Mouse (Mus musculus): ENCODE measurements at regions not wholly inside any gene's neighbourhood (a gene's known extent, or its start where the extent isn't known, plus 50 kb on each side); places are given as distances from the start of the nearest gene placed in this dataset.

DNA sequence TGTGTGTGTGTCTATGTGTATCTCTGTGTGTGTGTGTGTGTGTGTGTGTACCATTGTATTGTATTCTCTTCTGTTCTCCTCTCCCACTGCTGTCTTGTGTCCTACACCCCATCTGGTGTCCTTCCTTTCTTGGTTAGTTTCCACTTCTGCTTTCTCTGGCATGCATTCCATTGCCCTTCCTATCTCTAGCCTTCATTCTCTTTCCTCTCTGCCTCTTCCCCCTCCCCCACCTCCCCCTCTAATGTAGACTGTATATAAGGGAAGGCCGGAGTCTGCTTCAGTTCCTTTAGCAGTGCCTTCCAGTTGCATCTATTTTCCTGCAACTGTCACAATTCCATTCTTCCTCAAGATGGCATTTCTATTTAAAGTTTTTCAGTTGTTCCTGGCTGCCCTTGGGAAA lies 161.5 kb upstream of the Rxfp2 start:
- Histone ChIP-seq H3K36me3 (ENCODE audit: control insufficient read depth, insufficient read depth) (no peaks in the 10 kb centered on the region), H3K9ac (ENCODE audit: low read depth, low read length) (no peak overlapping the region), H3K9me3 (ENCODE audit: control insufficient read depth) (no peaks in the 10 kb centered on the region), H3K27ac (ENCODE audit: low read depth, low read length) (no peak overlapping the region), H3K4me3 (ENCODE audit: low read depth, low read length) (no peak overlapping the region), H3K4me2 (replicated peaks; ENCODE audit: low read depth) (no peak overlapping the region), H3K4me1 (replicated peaks; ENCODE audit: control insufficient read depth, insufficient read depth, low read length) (no peaks in the 10 kb centered on the region), H3K27me3 (replicated peaks; ENCODE audit: control insufficient read depth, insufficient read depth, low read length) (no peaks in the 10 kb centered on the region)
- TF ChIP-seq CTCF (IDR thresholded peaks at IDR 0.05; ENCODE audit: low read depth), result no peak
- no peak for ATAC-seq
- WGBS, result 70% methylated on average over 1 of the region's 1 CpGs

DNA sequence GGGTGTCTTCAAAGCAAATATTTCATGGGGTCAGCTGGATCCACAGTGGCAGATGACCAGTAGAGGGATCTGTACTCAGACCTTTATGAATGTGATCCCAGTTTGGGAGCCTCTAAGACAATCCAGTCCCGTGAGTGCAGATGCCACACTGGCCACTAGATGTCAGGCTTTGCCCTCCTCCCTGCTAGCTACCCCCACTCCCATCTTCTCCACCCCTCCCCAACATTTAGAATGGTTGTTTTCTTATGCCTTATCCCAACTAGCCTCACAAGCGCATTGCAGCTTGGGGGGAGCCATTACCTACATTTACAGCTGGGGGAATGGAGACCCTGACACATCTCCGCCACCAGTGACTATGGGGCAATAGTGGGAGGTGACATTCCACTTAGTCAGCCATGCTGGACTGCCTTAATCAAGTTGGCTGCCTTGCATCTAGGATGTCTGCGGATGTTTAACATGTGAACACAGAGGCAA lies 156.9 kb upstream of the Rxfp2 start:
- WGBS, result 44% methylated on average over 4 of the region's 4 CpGs
- H3K9ac ChIP-seq (ENCODE audit: low read depth, low read length), result no peak overlapping the region
- ATAC-seq, result peak; percentile 43; the same call in 1 of the 2 replicates
- no peaks in the 10 kb centered on the region for H3K36me3 ChIP-seq (ENCODE audit: control insufficient read depth, insufficient read depth)
- peak; percentile 87 for TF ChIP-seq CTCF (IDR thresholded peaks at IDR 0.05; ENCODE audit: low read depth)
- H3K27me3 ChIP-seq (replicated peaks; ENCODE audit: control insufficient read depth, insufficient read depth, low read length), result no peaks in the 10 kb centered on the region
- H3K27ac ChIP-seq (ENCODE audit: low read depth, low read length), result no peak overlapping the region
- no peaks in the 10 kb centered on the region for H3K9me3 ChIP-seq (ENCODE audit: control insufficient read depth)
- H3K4me2 ChIP-seq (replicated peaks; ENCODE audit: low read depth), result no peak overlapping the region
- no peak overlapping the region for H3K4me3 ChIP-seq (ENCODE audit: low read depth, low read length)
- H3K4me1 ChIP-seq (replicated peaks; ENCODE audit: control insufficient read depth, insufficient read depth, low read length), result no peaks in the 10 kb centered on the region

DNA sequence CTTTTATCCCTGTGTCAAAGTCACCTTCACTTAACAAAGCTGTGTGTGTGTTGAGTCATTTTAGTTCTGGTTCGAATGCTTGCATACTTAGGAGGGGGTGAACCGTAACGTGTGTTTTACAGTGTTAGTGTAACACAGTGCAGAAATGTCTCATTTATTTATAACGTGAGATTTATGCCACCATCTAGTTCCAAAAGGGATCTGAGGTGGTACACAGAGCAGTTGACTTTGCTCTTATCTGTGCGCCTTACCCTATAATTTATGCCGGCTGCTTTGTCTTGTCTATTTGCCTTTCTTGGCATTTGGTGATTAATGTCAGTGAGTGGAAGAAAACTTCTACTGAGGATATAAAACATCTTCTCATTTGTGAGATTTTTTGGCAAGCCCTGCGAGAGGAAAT lies 150.5 kb upstream of the Rxfp2 start:
- Histone ChIP-seq H3K4me2 (replicated peaks; ENCODE audit: low read depth) (no peak overlapping the region), H3K9me3 (ENCODE audit: control insufficient read depth) (no peaks in the 10 kb centered on the region), H3K4me3 (ENCODE audit: low read depth, low read length) (no peak overlapping the region), H3K9ac (ENCODE audit: low read depth, low read length) (no peak overlapping the region), H3K27me3 (replicated peaks; ENCODE audit: control insufficient read depth, insufficient read depth, low read length) (no peaks in the 10 kb centered on the region), H3K27ac (ENCODE audit: low read depth, low read length) (no peak overlapping the region), H3K4me1 (replicated peaks; ENCODE audit: control insufficient read depth, insufficient read depth, low read length) (no peaks in the 10 kb centered on the region), H3K36me3 (ENCODE audit: control insufficient read depth, insufficient read depth) (no peaks in the 10 kb centered on the region)
- ATAC-seq, result no peak
- no peak for TF ChIP-seq CTCF (IDR thresholded peaks at IDR 0.05; ENCODE audit: low read depth)
- WGBS, result 37% methylated on average over 7 of the region's 7 CpGs

DNA sequence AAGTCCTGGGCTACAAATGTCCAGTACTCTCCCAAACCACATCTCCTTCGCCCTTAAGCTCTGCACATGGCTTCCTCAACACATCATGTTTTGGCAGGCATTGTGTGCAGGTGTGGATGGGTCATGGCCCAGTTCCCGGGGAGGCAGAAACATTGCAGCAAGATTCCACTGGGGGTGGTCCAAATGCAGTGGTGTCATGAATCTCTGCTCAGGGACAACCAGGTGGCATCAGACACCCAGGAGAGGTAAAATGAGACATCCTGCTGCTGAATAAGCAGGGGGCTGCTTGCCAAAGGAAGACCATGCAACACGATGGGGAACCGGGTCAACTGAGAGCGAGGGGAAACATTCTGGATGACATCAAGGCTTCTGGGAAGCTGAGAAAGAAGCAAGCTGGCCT lies 149.0 kb upstream of the Rxfp2 start:
- H3K27me3 ChIP-seq (replicated peaks; ENCODE audit: control insufficient read depth, insufficient read depth, low read length), result no peaks in the 10 kb centered on the region
- no peak overlapping the region for H3K4me2 ChIP-seq (replicated peaks; ENCODE audit: low read depth)
- 70% methylated on average over 5 of the region's 5 CpGs for WGBS

DNA sequence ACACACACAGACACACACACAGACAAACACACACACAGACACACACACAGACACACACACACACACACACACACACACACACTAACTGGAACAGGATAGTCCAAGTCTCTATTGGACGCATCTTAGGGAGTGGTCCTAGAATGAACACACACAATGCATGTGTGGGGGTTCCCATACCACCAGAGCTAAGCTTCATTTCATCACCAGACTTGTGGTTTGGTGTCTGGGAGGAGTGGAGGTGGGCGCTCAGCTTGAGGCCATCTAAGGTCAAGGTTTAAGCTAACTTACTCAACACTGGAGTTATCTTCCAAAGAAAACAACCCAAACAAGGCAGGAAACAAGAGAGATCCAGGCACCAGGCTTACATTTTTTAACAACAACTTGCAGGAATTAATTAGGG lies 147.9 kb upstream of the Rxfp2 start:
- Histone ChIP-seq H3K4me2 (replicated peaks; ENCODE audit: low read depth) (no peak overlapping the region), H3K27ac (ENCODE audit: low read depth, low read length) (no peak overlapping the region), H3K4me3 (ENCODE audit: low read depth, low read length) (no peak overlapping the region), H3K9me3 (ENCODE audit: control insufficient read depth) (no peaks in the 10 kb centered on the region), H3K27me3 (replicated peaks; ENCODE audit: control insufficient read depth, insufficient read depth, low read length) (no peaks in the 10 kb centered on the region), H3K36me3 (ENCODE audit: control insufficient read depth, insufficient read depth) (no peaks in the 10 kb centered on the region), H3K9ac (ENCODE audit: low read depth, low read length) (no peak overlapping the region), H3K4me1 (replicated peaks; ENCODE audit: control insufficient read depth, insufficient read depth, low read length) (no peaks in the 10 kb centered on the region)
- 86% methylated on average over 2 of the region's 2 CpGs for WGBS
- no peak for TF ChIP-seq CTCF (IDR thresholded peaks at IDR 0.05; ENCODE audit: low read depth)
- no peak for ATAC-seq

More for the DNA sequence above, 149.0 kb upstream of the Rxfp2 start:
- TF ChIP-seq CTCF (IDR thresholded peaks at IDR 0.05; ENCODE audit: low read depth), result no peak
- no peak for ATAC-seq
- no peaks in the 10 kb centered on the region for H3K36me3 ChIP-seq (ENCODE audit: control insufficient read depth, insufficient read depth)
- H3K4me3 ChIP-seq (ENCODE audit: low read depth, low read length), result no peak overlapping the region
- H3K4me1 ChIP-seq (replicated peaks; ENCODE audit: control insufficient read depth, insufficient read depth, low read length), result no peaks in the 10 kb centered on the region
- H3K27ac ChIP-seq (ENCODE audit: low read depth, low read length), result no peak overlapping the region
- H3K9ac ChIP-seq (ENCODE audit: low read depth, low read length), result no peak overlapping the region
- no peaks in the 10 kb centered on the region for H3K9me3 ChIP-seq (ENCODE audit: control insufficient read depth)

DNA sequence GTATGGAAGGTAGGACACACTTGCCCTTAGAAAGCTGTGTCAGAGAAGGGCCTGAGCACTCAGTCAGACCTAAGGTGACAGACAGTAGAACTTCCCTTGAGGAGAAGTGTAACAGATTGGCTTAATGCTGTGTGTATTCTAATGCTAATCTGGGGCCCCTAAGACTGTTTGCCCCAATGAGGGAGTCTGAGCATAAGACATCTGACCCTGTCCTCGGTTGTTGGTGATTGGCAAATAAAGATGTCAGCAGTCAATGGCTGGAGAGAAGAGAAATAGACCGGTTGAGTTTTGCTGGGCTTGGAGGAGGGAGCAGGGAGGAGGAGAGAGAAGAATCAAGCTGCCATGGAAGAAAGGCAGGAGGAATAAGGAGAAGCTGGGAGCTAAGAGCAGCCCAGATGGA lies 147.0 kb upstream of the Rxfp2 start:
- no peaks in the 10 kb centered on the region for H3K36me3 ChIP-seq (ENCODE audit: control insufficient read depth, insufficient read depth)
- no peak for TF ChIP-seq CTCF (IDR thresholded peaks at IDR 0.05; ENCODE audit: low read depth)
- no peak overlapping the region for H3K4me3 ChIP-seq (ENCODE audit: low read depth, low read length)
- ATAC-seq, result no peak
- 27% methylated on average over 2 of the region's 2 CpGs for WGBS
- H3K4me2 ChIP-seq (replicated peaks; ENCODE audit: low read depth), result no peak overlapping the region
- H3K9me3 ChIP-seq (ENCODE audit: control insufficient read depth), result no peaks in the 10 kb centered on the region
- no peak overlapping the region for H3K27ac ChIP-seq (ENCODE audit: low read depth, low read length)
- H3K4me1 ChIP-seq (replicated peaks; ENCODE audit: control insufficient read depth, insufficient read depth, low read length), result no peaks in the 10 kb centered on the region
- no peaks in the 10 kb centered on the region for H3K27me3 ChIP-seq (replicated peaks; ENCODE audit: control insufficient read depth, insufficient read depth, low read length)
- H3K9ac ChIP-seq (ENCODE audit: low read depth, low read length), result no peak overlapping the region

DNA sequence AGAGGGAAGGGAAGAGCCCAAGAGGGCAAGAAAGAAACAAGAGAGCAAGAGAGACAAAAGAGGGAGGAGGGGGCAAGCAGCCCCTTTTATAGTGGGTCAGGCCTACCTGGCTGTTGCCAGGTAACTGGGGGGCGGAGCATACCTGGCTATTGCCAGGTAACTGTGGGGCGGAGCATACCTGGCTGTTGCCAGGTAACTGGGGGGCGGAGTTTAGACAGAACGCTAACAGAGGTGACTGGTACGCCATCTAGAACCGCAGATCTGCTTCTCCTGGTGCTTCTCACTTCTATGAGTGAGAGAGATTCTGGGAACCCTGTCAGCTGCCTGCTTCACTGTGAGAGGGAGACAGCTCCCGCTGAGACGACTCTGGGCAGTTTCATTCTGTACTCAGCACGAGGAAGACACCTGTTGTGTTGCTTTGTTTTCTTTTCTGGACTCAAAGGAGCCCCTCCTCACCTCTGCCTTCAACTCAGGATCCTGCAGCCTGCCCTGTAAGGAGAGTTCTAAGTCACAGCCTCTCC lies 144.9 kb upstream of the Rxfp2 start:
- no peaks in the 10 kb centered on the region for H3K9me3 ChIP-seq (ENCODE audit: control insufficient read depth)
- no peaks in the 10 kb centered on the region for H3K4me1 ChIP-seq (replicated peaks; ENCODE audit: control insufficient read depth, insufficient read depth, low read length)
- 0 out of 2 replicates have a peak, but pooled peaks have one; percentile 25 for ATAC-seq
- TF ChIP-seq CTCF (IDR thresholded peaks at IDR 0.05; ENCODE audit: low read depth), result no peak
- WGBS, result 22% methylated on average over 9 of the region's 9 CpGs
- no peaks in the 10 kb centered on the region for H3K36me3 ChIP-seq (ENCODE audit: control insufficient read depth, insufficient read depth)
- H3K9ac ChIP-seq (ENCODE audit: low read depth, low read length), result no peak overlapping the region
- H3K4me2 ChIP-seq (replicated peaks; ENCODE audit: low read depth), result no peak overlapping the region; the same call in 1 of the 2 replicates
- no peaks in the 10 kb centered on the region for H3K27me3 ChIP-seq (replicated peaks; ENCODE audit: control insufficient read depth, insufficient read depth, low read length)
- no peak overlapping the region for H3K27ac ChIP-seq (ENCODE audit: low read depth, low read length)
- no peak overlapping the region for H3K4me3 ChIP-seq (ENCODE audit: low read depth, low read length)

Data from intestine, postnatal 0 days (tissue).